Mouse (Mus musculus) cerebellum, adult 18-20 months (tissue): ENCODE results near the gene Rgs3.

ENCODE experiments used
- DNase-seq, 2 experiments: peaks; one replicate each; pipeline ENCODE4 v3.0.0; 2021

The Rgs3 gene

DNA sequence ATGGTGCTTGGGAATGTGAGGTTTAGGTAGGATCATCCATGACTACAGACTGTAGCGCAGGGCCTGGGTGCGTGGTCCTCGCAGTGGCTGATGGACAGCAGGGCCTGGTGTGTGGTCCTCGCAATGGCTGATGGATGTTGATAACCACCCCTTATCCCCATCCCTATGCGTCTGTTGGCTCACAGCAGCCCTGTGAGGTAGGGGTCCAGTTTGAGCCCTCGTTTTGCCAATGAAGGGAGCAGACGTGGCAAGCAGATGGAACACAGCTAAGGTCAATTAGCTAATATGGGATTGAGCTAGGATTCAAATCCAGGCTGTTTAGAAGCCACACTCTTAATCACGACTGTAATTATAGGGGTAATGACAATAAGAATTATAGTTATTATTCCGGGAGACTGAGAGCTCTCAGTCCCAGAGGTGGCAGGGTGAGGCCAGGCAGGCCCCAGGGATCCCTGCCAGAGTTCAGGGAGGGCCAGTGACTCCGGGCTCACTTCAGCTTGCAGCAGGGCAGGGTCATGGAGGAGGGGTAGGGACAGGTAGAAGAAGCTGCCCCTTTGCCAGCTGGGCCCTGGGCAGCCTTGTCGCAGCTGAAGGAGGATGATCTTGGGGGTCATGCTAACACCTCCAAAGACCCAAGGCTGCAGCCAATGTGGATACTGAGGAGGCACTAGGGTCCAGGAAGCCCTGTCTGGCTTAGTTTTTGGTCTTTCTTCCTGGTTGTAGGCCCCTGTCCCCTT, 135.2 kb downstream of the Rgs3 start:
- DNase-seq: no peak

DNA sequence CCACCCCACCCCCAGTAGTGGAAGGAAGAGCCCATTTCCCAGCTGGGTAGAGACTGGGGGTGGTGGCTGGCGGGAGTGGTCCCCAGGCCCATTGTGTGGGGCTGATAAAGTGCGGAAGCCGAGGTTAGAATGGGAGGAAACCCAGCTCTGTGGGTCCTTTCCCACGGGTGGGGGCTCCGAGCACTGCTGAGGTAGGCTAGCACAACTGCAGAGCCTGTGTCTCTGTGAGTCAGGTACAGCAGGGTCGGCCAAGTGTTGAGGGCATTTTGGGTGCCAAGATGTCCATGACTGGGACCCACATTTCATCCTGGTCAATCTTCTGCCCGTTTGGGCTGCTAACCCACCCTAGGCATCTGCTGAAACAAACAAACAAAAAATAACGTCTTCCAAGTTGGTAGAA, 135.9 kb downstream of the Rgs3 start:
- no peak for DNase-seq

DNA sequence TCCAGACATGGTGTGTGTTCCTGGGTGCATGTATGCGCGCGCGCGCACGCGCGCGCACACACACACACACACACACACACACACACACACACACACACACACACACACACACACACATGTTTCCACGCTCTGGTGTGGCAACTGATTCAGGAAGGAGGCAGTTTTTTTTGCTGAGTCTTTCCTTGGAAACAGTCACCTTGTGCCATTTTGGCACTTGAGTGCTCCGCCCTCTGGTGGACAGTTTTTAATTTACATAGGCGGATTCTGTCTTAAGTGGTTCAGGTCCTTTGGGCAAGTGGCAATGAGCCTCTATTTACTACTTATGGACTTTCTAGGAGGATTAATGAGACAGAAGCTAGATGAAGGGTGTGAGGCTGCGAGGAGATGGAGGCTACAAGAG, 136.3 kb downstream of the Rgs3 start:
- peak; percentile 73 to 78 for DNase-seq

DNA sequence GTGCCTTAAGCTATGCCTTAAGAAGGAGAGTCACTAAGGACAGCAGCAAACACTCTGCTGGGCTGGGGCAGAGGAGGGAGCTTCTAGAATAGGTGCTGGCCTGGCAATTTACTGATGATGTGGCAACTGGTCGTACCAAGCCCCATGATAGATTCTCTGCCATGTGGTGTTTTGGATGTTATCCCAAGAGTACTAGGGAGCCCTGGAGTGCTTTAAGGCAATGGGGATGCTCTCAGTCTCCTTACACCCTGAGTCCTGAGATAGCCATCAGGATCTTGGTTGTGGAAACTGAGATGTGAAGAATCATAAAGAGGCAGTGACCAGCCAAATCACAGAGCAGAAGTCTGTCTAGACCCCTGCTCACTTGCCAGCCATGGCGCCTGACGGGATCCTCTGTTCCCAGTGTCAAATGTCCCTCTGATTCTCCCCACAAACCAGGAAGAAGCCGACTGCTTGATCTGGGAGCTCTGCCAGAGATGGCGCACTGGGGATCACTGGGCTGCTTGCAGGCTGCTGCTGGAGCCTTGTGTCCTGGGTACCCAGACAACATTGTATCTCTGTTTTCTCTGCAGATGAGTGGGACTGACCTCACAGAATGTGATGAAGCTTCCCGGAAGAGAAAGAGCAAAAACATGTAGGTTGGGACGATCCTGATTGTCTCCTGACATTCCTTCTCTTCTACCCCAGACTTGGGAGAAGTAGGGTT, 137.2 kb downstream of the Rgs3 start:
- peak; percentile 67 to 75 for DNase-seq

DNA sequence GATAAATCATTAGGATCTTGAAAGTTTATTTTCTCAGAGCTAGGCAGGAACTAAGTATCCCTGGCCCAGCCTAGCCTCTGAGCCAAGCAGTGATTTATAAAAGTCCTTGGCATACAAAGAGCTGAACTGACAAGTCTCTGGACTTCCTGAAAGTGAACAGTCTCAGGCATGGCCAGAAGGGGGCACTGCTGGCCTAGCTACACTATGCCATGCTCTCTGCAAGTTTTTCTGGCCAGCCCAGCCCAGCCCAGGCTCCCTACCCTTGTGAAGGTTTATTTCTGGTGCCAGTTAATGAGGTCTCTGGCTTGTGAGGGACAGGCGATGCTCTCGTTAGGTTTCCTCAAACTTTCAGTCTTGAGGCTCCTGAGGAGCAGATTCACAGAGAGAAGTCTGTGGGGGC, 137.8 kb downstream of the Rgs3 start:
- DNase-seq: peak; percentile 83 to 85

DNA sequence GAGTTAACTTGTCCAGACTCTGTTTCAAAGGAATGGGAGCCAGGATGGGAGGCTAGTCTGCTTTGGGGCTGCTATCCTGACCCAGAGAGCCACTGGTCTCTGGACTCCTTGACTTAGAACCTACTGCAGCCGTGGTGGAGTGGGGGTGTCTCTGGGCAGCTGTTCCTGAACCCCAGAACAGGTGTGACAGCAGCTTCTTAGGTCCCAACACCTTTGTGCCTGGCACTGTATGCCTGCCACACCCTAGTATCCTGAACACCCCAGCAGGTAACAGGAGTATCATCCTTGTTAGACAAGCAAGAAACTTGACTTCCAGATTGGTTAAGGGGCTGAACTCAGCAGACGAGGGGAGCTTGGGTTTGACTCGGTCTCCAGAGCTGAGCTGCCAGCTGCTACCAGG, 138.9 kb downstream of the Rgs3 start:
- no peak for DNase-seq

DNA sequence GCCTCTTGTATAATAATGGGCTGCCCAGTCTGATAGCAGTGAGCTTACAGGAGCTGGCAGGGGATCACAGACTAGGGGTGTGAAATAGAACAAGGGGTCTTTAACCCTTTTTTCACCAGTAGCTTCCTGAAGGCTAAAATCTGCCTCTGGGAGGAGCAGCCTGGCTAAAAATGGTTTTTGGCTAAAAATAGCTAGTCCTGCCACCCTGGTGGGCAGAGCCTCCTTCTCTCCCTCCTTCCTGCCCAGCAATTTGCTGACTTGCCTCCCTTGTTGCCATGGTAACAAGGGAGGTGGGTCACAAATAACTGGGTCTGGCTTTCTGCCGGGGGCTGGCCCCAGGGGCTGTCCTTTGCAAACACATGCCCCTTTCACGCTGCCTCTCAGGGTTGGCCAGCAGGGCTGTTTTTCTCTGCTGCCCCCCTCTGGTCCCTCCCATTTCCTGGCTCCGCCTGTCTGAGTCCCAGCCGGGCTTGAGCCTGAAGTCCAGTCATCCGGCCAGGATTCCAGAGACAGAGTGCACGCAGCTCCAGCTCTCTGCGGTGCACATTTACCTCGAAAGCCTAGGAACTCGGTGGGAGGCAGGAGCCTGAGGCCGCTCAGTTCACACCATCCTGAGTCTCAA, 139.7 kb downstream of the Rgs3 start:
- peak; percentile 74 to 76 for DNase-seq

DNA sequence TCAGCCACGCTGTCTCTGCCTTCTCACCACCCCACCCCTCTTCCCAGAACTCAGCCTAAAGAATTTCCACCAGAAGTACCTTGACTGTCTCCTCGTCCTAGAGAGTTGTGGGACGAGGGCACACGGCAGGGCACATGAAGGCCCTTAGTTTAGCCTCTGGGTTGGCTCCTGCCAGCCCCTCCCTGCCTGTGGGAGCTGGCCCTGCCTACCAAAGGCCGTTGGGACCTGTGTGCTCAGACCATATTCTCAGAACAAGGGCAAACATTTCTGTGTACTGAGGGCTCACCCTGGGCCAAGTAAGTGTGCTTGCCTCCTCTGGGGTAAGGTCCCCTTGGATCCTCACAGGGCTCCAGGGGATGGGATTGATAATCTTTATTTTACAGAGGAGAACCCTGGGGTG, 140.8 kb downstream of the Rgs3 start:
- DNase-seq: no peak

DNA sequence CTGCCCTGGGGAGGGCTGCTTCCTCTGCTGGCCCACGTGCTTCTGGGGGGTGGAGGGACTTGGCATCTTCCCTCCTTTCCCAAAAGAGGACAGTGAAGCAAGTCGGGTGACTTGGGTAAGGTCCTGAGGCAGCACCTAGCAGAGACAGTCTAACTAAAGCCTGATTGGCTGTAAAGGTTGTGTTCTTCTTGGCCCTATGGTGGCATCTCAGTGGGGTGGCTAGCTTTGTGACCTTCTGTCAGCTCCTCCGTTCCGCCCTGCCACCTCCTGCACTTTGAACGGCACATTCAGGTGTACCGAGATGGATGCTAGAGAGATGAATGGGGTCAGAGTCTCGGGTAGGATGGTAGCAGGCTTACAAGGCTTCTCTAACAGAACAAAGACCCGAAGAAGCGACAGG, 143.5 kb downstream of the Rgs3 start:
- peak in 1 of 2 experiments; percentile 15 for DNase-seq

DNA sequence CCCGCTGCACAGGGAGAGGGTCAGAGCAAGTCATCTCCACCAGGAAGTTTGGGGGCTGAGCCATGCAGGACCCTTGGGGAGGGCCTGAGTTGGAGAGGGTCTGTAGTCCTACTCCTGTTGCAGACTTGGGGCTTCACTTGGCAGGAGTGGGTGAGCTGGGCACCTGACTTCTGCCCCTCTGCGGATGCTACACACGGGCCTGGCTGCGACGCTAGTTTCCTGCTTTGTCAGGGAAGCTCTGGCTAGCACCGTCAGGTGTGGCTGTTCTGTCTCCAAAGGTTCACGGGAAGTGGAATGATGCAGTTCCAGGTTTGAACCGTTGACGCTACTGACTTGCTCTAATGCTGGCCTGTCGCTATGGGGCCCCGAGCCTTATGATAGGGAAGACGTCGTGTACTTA, 144.6 kb downstream of the Rgs3 start:
- DNase-seq: no peak

DNA sequence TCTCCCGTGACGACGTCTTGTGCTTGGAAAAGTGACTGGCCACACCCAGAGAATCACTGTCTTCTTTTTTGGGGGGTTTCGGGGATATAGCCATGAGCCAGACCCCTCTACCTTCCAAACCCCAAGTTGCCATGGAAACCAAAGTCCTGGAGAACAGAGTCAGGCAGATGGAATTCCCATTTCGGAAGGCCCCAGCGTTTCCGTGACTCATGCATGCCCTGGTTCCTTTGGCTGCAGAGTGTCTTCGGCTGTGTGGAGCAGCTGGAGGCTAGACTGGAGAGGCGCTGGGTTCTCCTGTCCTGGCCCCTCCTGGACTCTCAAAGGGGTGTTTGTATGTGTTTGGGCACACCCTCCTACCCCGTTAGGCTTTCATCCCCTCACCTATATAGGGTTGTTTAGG, 145.4 kb downstream of the Rgs3 start:
- DNase-seq: no peak

DNA sequence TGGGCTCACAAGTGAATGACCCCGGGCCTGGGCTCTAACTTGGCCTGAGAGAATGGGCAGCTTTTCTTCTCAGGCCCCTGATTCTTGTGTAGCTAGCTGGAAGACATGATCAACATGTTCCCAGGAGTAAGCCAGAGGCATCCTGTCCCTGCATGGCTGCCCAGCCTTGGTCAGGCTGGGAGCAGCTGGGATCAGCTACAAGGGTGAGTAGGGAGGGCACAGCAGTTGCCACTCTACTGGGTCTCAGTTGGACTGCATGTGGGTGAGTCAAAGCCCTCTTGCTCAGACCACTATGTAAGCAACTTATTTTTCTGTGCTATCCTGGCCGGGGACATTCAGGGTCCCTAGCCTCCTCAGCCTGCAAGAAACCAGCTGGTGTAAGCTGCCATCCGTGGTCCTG, 146.1 kb downstream of the Rgs3 start:
- no peak for DNase-seq

DNA sequence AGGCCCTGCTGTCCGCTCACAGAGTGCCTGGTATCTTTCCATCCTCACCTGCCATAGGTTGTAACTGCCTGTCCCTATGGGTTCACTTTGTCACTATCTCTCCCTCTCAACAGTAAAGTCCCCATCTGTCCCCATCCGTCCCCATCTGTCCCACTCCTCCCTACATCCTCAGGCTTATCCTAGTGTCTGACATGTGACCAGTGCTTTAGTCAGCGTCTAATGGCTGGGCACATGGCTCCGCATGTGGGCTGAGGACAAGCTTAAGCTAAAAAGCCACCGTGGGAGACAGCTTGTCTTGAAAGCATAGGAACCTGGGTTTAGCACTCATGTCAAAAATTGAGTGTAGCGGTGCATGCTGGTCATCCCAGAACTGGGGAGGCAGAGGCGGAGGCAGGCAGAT, 148.4 kb downstream of the Rgs3 start:
- DNase-seq: no peak

DNA sequence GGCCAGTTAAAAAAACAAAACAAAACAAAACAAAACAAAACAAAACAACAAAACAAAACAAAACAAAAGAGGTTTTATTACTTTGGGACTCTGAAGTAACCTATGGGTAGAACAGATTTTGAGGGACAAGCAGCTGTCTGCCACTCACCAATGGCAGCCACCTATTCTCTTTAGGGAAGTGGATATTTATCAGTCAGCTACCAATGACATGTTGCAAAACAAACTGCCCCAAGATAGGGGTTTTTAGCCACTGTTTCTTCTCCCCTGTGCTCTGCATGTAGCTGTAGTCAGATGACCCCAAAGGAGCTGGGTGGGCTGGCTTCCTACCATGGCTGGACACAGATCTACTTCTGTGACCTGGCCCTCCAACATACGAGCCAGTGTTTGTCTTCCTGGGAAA, 149.3 kb downstream of the Rgs3 start:
- no peak for DNase-seq

DNA sequence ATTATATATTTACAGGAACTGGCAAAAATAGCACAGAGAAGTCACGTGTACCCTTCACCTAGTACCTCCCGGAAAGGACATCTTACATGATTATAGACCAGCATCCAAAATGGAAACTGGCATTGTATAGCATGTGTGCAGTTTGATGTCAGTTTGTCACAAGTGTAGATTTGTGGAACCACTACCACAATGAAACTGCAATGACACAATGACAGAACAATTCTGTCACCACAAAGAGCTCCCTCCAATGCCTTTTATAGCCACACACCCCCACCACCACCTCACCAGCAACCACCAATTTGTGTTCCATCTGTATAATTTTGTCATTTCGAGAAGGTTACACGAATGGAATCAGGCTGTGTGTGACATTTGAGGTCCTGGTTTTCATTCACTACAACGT, 149.8 kb downstream of the Rgs3 start:
- no peak for DNase-seq

DNA sequence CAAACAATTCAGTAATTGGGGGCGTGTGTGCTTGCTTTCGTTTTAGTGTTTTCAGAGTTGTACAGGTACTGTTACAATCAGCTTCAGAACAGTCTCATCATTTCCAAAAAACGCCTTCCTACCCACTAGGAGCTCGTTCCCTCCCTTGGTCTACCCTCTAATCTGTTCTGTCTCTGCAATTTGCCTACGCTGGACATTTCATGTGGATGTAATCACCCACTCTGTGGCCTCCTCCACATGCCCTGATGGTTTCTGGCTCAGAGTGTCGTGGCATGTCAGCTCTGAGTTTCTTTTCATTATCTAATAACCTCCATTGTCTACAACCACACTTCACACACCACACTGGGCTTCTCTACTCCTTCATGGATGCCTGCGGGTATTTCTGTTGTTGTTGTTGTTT, 151.5 kb downstream of the Rgs3 start:
- no peak for DNase-seq

DNA sequence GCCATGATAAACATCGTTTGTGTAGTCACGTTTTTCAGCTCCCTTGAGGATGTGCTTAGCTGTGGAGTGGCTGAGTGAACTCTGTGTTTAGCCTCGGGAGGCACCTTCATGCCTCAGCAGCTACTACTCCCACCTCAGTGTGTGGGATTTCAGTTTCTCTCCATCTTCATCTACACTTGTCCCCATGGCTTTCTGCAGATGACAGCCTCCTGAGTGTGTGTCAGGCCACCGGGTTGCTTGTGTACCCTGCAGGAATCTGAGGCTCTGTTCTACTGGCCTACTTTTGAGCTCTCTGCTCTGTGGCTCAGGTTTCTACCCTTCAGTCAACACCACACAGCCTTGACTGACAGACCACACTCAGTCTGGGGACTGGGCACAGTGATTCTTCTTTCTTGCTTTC, 151.9 kb downstream of the Rgs3 start:
- DNase-seq: no peak

DNA sequence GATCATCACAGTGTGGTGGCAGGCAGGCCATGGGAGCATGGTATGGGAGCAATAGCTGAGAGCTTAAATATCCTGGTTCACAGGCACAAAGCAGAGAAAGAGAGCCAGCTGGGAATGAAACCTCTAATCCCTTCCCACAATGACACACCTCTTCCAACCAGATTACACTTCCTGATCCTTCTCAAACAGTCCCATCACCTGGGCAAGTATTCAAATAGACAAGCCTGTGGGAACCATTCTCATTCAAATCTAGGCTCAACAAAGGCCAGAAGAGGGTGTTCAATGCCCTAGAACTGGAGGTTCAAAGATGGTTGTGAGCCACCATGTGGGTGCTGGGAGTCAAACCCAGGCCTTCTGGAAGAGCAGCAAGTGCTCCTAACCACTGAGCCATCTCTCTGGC, 161.2 kb downstream of the Rgs3 start:
- no peak for DNase-seq

DNA sequence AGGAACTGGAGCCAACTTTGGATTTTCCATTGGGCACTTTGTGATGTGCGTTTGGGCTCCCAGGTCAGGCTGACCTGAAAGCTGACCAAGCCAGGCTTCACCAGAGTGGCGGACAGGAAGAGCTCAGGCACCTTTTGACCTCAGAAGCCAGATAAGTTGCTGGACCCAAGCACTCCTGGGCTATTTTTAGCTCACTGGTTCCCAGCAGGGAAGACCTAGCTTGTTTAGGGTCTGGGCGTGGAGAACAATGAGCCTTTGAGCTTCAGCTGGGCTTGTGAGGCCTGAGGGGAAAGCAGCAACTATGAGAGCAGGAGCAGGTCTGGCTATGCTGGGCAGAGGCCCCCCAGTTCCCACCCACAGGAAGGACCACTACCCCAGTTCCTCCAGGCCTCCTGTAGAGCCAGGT, 162.4 kb downstream of the Rgs3 start:
- DNase-seq: no peak

DNA sequence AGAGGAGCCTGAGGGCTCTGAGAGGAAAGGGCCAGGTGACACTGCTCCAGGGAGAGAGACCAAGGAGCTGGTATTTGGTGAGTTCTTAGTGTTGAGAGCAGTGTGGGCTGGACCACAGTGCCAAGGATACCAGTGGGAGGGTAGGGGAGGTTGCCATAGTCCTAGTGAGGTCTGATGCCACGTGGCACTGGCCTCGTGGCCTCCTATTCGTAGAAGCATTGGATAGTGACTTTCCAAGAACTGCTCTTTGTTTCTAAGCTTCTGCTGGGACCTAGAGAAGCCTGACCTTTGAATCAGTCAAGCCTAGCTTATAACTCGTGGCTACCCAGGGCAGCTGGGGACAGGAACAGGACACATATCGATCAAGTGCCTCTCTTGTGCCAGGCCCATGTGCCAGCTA, 164.1 kb downstream of the Rgs3 start:
- DNase-seq: no peak

DNA sequence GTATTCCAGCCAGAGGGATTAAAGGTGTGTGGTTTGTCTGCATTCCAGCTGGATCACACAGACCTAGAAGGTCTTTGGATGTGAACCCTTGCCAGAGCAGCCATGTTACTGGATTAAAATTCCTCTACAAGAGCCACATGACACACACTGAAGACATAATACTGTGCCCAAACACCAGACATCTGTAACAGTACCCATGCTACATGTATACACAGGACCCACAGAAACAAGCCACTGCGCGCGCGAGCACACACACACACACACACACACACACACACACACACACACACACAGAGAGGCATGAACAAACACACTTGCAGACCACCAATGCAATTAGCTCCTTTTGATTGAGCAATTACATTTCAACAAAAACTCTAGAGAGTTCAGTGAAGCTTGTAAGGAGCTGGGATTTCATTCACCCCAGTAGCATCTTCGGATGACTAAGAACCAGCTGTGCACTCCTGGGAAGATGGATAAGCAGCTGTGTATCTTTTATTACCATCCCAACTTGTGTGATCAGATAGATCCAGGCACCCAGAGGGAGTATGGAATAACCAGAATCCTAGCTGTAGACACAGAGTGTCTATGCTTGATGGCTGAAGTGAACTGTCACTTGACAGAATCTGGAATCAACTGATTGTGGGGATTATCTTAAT, 166.8 kb downstream of the Rgs3 start:
- no peak for DNase-seq

DNA sequence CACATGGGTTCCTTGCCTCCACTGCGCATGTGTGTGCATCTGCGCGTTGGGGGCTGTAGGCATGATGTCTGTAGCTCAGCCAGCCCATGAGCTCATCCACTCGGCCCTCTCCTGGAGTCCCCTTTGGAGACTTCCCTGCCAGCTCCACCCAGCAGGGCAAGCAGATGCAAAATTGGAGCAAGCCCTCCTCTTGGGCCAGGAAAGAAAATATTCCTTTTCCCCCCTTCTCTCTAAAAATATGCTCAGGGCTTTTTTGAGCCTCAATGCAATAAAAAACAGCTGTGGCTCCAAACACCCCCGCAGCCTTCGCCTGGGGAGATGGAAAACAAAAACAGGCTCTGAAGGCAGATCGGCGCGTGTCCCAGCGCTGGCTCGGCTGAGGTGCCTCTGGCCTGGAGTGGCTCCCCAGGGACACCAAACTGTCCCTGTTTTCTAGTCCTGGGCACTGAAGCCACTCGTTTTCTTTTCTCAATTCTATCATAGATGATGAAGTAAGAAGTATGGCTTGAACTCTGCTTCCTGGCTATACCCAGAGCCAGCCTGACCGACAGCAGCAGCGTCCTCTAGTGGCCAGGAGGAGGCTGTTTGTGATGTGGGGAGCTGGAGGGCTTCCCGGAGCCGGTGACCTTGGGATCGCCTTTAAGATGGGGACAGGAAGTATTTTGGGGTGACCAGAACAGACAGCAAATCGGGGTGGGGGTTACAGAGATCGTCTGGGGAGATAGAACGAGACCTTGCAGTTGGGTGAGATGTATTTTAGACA, 168.1 kb downstream of the Rgs3 start:
- DNase-seq: no peak

DNA sequence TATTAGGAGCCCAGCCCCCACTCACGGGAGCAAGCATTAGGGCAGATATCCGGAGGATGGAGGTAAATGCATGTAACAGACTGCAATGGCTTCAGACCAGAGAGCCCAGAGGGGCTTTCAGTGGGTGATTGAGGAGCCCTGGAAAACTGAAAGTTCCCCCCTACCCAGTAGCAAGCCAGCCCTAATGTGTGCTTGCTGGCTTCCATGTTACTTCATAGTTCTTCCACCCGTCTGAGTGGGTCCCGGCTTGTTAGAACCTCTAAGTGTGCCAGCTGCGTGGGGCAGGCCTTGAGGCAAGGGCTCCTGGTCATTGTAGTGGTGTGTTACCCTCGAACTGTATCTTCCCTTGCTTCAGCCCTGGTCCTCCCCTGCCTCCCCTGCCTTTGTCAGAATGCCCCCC, 168.8 kb downstream of the Rgs3 start:
- DNase-seq: no peak
